Mouse (Mus musculus) heart, embryonic 11.5 days (tissue): ENCODE data around the gene Lnx1. TPM values are rescaled to one million over a fixed set of nuclear protein-coding genes. Genes with fewer than 3 reads are reported as not detected.

Experiments
- ATAC-seq: fragments of 200-750 bp; cut with Nextera tagmentation; replicated peaks from 2 replicates; pipeline ENCODE4 v1.8.0; 2017; ENCODE audit warnings: moderate library complexity; ENCODE audit not compliant: insufficient number of reproducible peaks, low FRiP score, low TSS enrichment
- H3K27ac ChIP-seq: fragments of 300-500 bp; sonication (generic); 2 replicates; pipeline ENCODE4 v1.5.1; 2014; ENCODE audit warnings: mild to moderate bottlenecking, low read depth, low read length
- H3K27me3 ChIP-seq: fragments of 300-500 bp; sonication (generic); 2 replicates; pipeline ENCODE4 v1.6.1; 2014; ENCODE audit warnings: mild to moderate bottlenecking, low read length, mixed read lengths; ENCODE audit not compliant: control insufficient read depth, insufficient read depth
- H3K36me3 ChIP-seq: fragments of 300-500 bp; sonication (generic); 2 replicates; pipeline ENCODE4 v1.6.1; 2014; ENCODE audit warnings: mild to moderate bottlenecking, low read length, moderate library complexity, mixed read lengths; ENCODE audit not compliant: control insufficient read depth, insufficient read depth
- H3K4me1 ChIP-seq: fragments of 300-500 bp; sonication (generic); 2 replicates; pipeline ENCODE4 v1.6.1; 2014; ENCODE audit warnings: low read length; ENCODE audit not compliant: control insufficient read depth, insufficient read depth
- H3K4me2 ChIP-seq: fragments of 300-500 bp; sonication (generic); 2 replicates; pipeline ENCODE4 v1.6.1; 2014; ENCODE audit warnings: mild to moderate bottlenecking, moderate library complexity
- H3K4me3 ChIP-seq: fragments of 300-500 bp; sonication (generic); 2 replicates; pipeline ENCODE4 v1.5.1; 2014; ENCODE audit warnings: low read depth, low read length
- H3K9ac ChIP-seq: fragments of 300-500 bp; sonication (generic); 2 replicates; pipeline ENCODE4 v1.6.1; 2014; ENCODE audit warnings: mild to moderate bottlenecking, low read depth, low read length, moderate library complexity
- H3K9me3 ChIP-seq: fragments of 300-500 bp; sonication (generic); replicated peaks from 2 replicates; pipeline ENCODE4 v1.6.1; 2016; ENCODE audit warnings: low read length; ENCODE audit not compliant: control insufficient read depth
- WGBS: fragments of 180-500 bp; shearing (Covaris S2); extraction: QIAGEN DNeasy Blood & Tissue Kit; methylation state at CpG from one replicate; pipeline ENCODE4 v1.1.7; 2014; ENCODE audit not compliant: insufficient replicate concordance; 5-methylcytosine and 5-hydroxymethylcytosine counted together
- polyA plus RNA-seq: library from polyadenylated mRNA; unstranded; fragments of >200 nt; fragmentation: Nextera tagmentation; extraction: Ambion mirVana; gene quantifications from 2 replicates; pipeline ENCODE4 v1.2.1, GENCODE M21; 2014

Gene Lnx1
- polyA plus RNA-seq, 1 experiment from 2014 or later, result 0.70 TPM

DNA sequence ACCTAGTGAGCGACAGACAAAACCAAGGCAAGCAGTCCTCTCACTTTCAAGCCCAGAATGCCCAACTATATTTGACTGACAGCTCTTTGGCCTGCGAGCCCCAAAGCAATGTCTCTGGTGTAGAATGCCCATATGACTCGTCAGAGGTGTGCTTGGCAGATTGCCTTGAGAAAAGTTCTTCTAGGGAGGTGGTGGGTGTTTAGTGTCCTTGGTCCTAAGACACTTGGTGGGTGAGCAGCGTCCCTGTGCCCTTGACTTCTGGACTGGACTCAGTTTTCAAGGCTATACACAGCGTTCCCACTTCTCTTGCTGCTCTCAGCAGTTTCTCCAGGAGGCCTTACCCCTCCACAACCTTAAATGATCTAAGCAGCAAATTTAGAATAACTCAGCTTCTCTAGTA lies 30.2 kb downstream of the Lnx1 start:
- Histone ChIP-seq H3K4me3 (no peak overlapping the region), H3K4me1 (no peaks in the 10 kb centered on the region; the same call in 1 of the 2 replicates), H3K4me2 (no peak overlapping the region), H3K9me3 (no peaks in the 10 kb centered on the region), H3K36me3 (no peaks in the 10 kb centered on the region), H3K9ac (no peak overlapping the region), H3K27me3 (no peaks in the 10 kb centered on the region), H3K27ac (no peak overlapping the region)
- ATAC-seq, result no peak
- WGBS, result 83% methylated on average over 5 of the region's 5 CpGs

DNA sequence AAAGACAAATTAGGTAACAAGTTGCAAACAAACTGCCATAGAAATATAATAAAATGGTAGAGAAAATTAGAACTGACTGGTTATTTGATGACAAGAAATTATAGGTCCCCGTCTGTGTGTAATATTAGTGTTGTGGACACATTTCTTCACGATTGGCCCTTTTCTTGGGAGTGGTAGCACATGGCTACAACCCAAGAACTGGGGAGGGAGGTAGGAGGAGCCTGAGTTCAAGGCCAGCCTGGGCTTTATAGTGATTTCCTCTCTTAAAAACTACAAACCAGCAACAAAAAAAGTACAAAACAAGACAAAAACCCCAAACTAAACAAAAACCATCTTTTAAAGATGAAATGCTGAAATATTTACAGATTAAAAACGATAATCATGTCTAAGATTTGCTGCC lies 31.8 kb downstream of the Lnx1 start:
- H3K9ac ChIP-seq, result no peak overlapping the region
- H3K27me3 ChIP-seq, result no peaks in the 10 kb centered on the region
- H3K4me1 ChIP-seq, result no peaks in the 10 kb centered on the region
- H3K4me2 ChIP-seq, result no peak overlapping the region
- H3K36me3 ChIP-seq, result no peaks in the 10 kb centered on the region
- 73% methylated on average over 3 of the region's 3 CpGs for WGBS
- H3K4me3 ChIP-seq, result no peak overlapping the region
- no peaks in the 10 kb centered on the region for H3K9me3 ChIP-seq
- no peak for ATAC-seq
- no peak overlapping the region for H3K27ac ChIP-seq

DNA sequence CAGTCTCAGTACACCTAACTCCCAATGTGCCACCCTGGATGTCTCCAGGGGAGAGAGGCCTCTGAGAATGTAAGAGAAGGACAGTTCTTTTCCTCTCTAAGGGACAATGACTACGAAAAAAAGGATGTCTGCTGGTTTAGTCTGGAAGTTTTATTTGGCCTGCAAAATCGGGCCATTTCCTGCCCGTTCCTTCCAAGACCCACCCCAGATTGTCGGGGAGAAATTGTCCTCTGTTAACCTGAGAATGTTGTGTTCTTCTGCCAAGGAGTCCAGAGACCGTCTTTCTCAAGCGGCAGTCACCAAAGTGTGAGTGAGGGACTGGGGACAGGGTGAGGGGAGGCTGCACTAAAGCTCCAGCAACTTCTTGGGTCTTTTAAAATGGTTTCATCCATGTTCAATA lies 32.8 kb downstream of the Lnx1 start:
- no peaks in the 10 kb centered on the region for H3K9me3 ChIP-seq
- H3K4me2 ChIP-seq, result no peak overlapping the region
- no peak overlapping the region for H3K9ac ChIP-seq
- H3K4me3 ChIP-seq, result no peak overlapping the region
- WGBS, result 83% methylated on average over 6 of the region's 6 CpGs
- no peak for ATAC-seq
- no peak overlapping the region for H3K27ac ChIP-seq
- H3K4me1 ChIP-seq, result no peaks in the 10 kb centered on the region
- no peaks in the 10 kb centered on the region for H3K36me3 ChIP-seq
- H3K27me3 ChIP-seq, result no peaks in the 10 kb centered on the region

DNA sequence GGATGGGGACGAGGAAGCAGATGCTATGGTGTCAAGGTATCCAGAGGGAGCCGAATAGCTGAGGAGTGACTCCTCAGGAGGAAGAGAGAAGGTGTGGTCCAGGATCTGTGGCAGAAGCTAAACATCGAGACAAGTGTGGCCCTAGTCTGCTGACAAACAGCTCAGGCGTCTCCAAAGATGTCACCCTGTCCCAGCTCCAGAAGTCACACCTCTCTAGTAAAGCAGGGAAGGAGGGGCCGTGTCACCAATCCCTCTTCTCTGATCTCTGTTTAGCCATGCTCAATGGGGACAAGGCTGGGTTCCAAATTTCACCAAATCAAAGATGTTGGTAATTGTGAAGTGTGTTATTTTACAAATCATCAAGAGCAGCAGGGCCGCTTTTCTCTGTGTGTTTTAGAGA lies 33.8 kb downstream of the Lnx1 start:
- Histone ChIP-seq H3K36me3 (no peaks in the 10 kb centered on the region), H3K9me3 (no peaks in the 10 kb centered on the region), H3K27me3 (no peaks in the 10 kb centered on the region), H3K4me1 (no peaks in the 10 kb centered on the region), H3K9ac (no peak overlapping the region), H3K27ac (no peak overlapping the region), H3K4me2 (no peak overlapping the region), H3K4me3 (no peak overlapping the region)
- no peak for ATAC-seq
- 56% methylated on average over 6 of the region's 6 CpGs for WGBS

DNA sequence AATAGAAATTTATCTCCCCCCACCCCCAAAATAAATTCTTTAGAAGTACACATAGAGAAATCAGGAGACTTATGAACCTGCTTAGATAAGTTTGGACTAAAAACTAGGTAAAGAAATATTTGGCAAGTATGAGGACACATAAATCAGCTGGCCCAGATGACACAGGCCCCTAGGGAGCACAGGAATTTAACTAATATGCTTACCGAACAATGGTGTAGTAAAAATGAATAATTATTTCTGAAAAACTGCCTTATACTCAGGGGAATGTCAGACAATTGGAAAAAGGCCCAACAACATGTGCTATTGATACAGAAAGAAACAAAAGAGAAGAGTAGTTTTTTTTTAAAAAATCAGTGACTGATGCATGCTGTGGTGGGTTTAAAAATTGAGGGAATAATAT lies 40.1 kb downstream of the Lnx1 start:
- Histone ChIP-seq H3K36me3 (no peaks in the 10 kb centered on the region), H3K27me3 (no peaks in the 10 kb centered on the region), H3K4me3 (no peak overlapping the region), H3K4me1 (no peaks in the 10 kb centered on the region), H3K4me2 (no peak overlapping the region), H3K9me3 (no peaks in the 10 kb centered on the region), H3K27ac (no peak overlapping the region), H3K9ac (no peak overlapping the region)
- ATAC-seq, result no peak
- 71% methylated on average over 1 of the region's 1 CpGs for WGBS

DNA sequence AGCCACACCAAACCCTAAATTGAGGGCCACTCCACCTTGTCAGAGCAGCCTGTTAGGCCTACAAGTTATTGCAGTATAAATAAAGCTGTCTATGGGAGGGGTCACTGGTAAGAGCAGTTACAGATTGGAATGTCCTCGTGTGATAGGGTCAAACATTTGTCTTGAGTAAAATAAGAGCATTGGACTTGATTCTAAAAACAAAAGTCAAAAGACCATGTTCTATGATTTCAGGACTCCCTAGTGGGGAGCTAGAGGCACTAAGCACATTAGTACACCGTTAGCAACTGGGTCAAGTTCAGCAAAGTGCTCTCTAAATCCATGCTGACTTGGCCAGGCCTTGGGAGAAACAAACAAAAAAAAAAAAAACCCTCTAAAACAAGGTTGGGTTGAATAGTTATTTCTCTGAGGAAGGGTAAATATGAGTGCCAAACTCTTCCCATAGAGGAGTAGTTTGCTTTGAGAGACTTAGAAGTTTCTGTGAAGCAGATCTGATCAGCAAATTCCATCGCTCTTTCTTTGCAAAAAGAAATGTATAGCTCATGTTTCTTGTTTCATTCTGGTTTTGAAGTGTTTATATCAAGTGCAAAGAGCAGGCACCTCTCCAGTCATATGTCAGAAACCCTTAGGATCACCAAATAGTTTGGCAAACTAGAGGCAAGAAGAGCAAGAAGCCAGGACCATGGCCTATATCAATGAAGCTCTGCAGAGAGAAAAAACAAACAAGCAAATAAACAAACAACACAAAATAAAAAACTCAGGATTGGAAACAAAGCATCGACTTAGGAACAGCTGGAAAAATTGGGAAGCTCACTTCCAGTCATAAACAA lies 40.8 kb downstream of the Lnx1 start:
- Histone ChIP-seq H3K27me3 (no peaks in the 10 kb centered on the region), H3K27ac (no peak overlapping the region), H3K4me3 (no peak overlapping the region), H3K4me2 (no peak overlapping the region), H3K9ac (no peak overlapping the region), H3K4me1 (no peaks in the 10 kb centered on the region), H3K9me3 (no peaks in the 10 kb centered on the region), H3K36me3 (no peaks in the 10 kb centered on the region)
- ATAC-seq, result no peak
- WGBS, result 69% methylated on average over 4 of the region's 4 CpGs

DNA sequence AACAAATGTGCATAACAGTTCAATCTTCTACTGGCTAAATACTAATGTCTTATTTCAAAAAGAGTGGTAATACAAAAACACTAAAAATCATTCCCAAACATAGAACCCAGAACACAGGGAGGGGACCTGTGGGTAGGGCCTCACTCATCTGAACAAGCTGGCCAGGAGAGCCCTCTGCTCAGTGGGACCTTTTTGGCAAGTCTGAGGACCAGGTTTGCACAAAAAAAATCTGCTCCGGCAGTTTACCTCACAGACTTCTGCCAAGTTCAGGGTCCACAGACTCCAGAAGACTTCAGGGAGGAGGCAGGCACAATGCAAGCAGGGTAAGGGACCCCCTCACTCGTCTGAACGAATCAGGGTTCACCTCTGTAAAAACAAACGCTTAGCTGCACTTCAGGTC lies 42.9 kb downstream of the Lnx1 start:
- Histone ChIP-seq H3K9ac (no peak overlapping the region), H3K4me2 (no peak overlapping the region), H3K4me3 (no peak overlapping the region), H3K4me1 (no peaks in the 10 kb centered on the region), H3K27ac (no peak overlapping the region), H3K27me3 (no peaks in the 10 kb centered on the region), H3K36me3 (no peaks in the 10 kb centered on the region), H3K9me3 (no peaks in the 10 kb centered on the region)
- 76% methylated on average over 4 of the region's 4 CpGs for WGBS
- ATAC-seq, result no peak

DNA sequence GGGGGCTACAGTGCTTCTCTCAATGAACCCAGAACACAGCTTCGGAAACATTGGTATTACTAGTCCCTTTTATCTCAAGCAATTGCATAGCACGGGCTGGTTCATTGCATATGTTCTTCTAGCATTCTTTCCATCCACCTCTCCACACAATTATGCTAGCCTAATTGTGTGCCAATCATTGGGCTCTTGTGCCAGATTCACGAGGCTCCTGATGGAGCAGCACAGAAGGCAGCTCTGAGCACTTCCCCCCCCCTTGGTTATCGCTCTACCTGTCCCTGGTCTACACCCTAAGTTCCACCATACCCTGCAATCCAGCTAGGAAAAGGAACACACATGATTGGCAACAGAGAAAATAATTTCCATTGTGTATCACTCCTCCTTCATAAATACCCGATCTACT lies 43.4 kb downstream of the Lnx1 start:
- 80% methylated on average over 5 of the region's 5 CpGs for WGBS

DNA sequence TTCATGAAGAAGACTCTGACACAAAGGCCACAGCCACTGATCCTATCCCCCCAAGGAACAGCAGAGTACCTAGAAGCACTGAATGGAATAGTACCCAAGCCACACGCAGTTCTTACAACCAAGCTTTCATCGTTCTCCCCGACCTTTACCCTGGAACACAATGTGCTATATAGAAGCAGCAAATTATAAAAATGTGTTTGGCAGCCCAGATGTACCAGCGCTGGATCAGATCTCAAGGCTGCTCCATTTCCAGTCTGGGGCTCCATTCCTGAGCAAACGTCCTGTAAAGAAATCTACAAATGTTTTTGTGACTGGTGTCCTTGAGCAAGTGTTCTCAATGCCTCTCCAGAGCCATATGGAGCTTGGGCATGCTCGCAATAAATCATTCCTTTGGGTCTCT lies 44.8 kb downstream of the Lnx1 start:
- Histone ChIP-seq H3K27ac (no peak overlapping the region), H3K4me3 (no peak overlapping the region), H3K36me3 (no peaks in the 10 kb centered on the region), H3K9me3 (no peaks in the 10 kb centered on the region), H3K9ac (no peak overlapping the region), H3K4me1 (no peaks in the 10 kb centered on the region), H3K27me3 (no peaks in the 10 kb centered on the region), H3K4me2 (no peak overlapping the region)
- WGBS, result 81% methylated on average over 6 of the region's 6 CpGs
- ATAC-seq, result no peak

More for the DNA sequence above, 43.4 kb downstream of the Lnx1 start:
- Histone ChIP-seq H3K27ac (no peak overlapping the region), H3K9me3 (no peaks in the 10 kb centered on the region), H3K4me1 (no peaks in the 10 kb centered on the region), H3K27me3 (no peaks in the 10 kb centered on the region), H3K9ac (no peak overlapping the region), H3K4me3 (no peak overlapping the region), H3K36me3 (no peaks in the 10 kb centered on the region), H3K4me2 (no peak overlapping the region)
- no peak for ATAC-seq
